Mouse (Mus musculus) central nervous system, embryonic 18 days (tissue): Measurements from ENCODE around the gene Dsel. TPM values are rescaled to one million over a fixed set of nuclear protein-coding genes. Genes with fewer than 3 reads are reported as not detected.

Experiments
- polyA plus RNA-seq: library from polyadenylated mRNA; depleted of rRNA; stranded (reverse); fragments of >200 nt; gene quantifications from 2 replicates; pipeline ENCODE4 v1.2.3, GENCODE M21; 2012; rRNA removed

Dsel gene
- 10.0 and 10.3 TPM in 2 replicates for polyA plus RNA-seq

GRCm38 (mm10) chr1:111864779-111865165, at the start of gene Dsel:
Gene Dsel (minus strand): TSS chr1:111864918.

